13 mouse cellular contexts compared by ENCODE assay signal in the genomic region with DNA sequence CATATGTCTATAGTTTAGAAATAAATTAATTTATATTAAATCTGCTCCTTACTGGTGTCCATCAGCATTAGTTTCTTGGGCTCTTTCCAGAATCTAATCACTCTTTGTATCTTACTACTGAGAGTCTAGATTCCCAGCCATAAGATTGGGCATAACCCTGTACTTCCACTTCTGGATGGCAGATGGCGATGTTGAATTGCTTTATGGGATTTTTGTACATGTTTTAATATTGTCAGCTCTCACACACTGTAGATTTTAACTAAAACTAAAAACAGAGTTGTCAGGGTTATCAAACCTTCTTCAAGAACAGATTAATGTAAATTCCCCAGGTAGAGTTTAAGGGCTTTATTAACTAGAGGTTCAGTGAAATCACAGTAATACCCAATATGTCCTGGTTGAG.
DNase-seq lines count a peak whose midpoint lies in the region; ATAC-seq lines count a peak whose summit lies in the region.
"Had no signal": no experiment of that assay in that cellular context is flagged by ENCODE, and none has a peak within 500 bp of the region (broad histone marks: within the 10 kb centered on the region; RNA-seq: fewer than 3 reads in every experiment).

No protein-coding gene starts in this region.

- H3K4me2 ChIP-seq in kidney, embryonic 16.5 days (replicated peaks; ENCODE audit: low read depth, low read length) = no peak overlapping the region
- H3K4me2 ChIP-seq: limb, embryonic 13.5 days had no signal

- no peaks in the 10 kb centered on the region for H3K27me3 ChIP-seq in kidney, embryonic 16.5 days (ENCODE audit: insufficient read depth, low read length)
- H3K27me3 ChIP-seq: limb, embryonic 13.5 days had no signal

- 3% methylated on average over 1 of the region's 1 CpGs for WGBS in kidney, embryonic 16.5 days

- no peak for ATAC-seq in kidney, embryonic 16.5 days (ENCODE audit: low FRiP score, low TSS enrichment)
- no peak for ATAC-seq in CD4-positive, CD25-positive, alpha-beta regulatory T cell, adult 4 months
- ATAC-seq: midbrain, embryonic 16.5 days had no signal

- H3K9ac ChIP-seq in kidney, embryonic 16.5 days (replicated peaks; ENCODE audit: low read length) = no peak overlapping the region
- H3K9ac ChIP-seq: limb, embryonic 13.5 days had no signal

- 0 out of 2 replicates have a peak, but pooled peaks cover 5% of the 10 kb centered on the region for H3K4me1 ChIP-seq in kidney, embryonic 16.5 days (ENCODE audit: insufficient read depth, low read length)
- H3K4me1 ChIP-seq: limb, embryonic 13.5 days had no signal

- H3K36me3 ChIP-seq in kidney, embryonic 16.5 days (ENCODE audit: insufficient read depth, low read length) = no peaks in the 10 kb centered on the region
- H3K36me3 ChIP-seq: limb, embryonic 13.5 days had no signal

- H3K9me3 ChIP-seq in kidney, embryonic 16.5 days (ENCODE audit: low read length) = 0 out of 2 replicates have a peak, but pooled peaks cover 2% of the 10 kb centered on the region

- peak; percentile 36 for DNase-seq in embryo, embryonic 10 days (ENCODE audit: low spot score)
- no peak for DNase-seq in embryo, embryonic 9.5 days (ENCODE audit: extremely low spot score)
- peak; percentile 2 to 13 for DNase-seq in kidney, postnatal 36 days
- DNase-seq in right cerebral cortex, postnatal 10 days (ENCODE audit: low spot score in 2 of 2) = peak; percentile 32 to 34
- no peak for DNase-seq in right cerebral cortex, adult 18-20 months
- DNase-seq in right cerebral cortex, postnatal 36 days (ENCODE audit: low spot score in 2 of 2) = no peak
- DNase-seq: gastrocnemius, postnatal 14 days; right cerebral cortex, postnatal 14 days; thymus, adult 2 months had no signal

- no peak overlapping the region for H3K27ac ChIP-seq in kidney, embryonic 16.5 days (ENCODE audit: low read length)
- H3K27ac ChIP-seq: limb, embryonic 13.5 days had no signal

- H3K4me3 ChIP-seq in kidney, embryonic 16.5 days (ENCODE audit: low read length) = no peak overlapping the region
- H3K4me3 ChIP-seq: limb, embryonic 13.5 days had no signal

Comparison
In these comparisons a context has a peak if more than half of its experiments do, and no peak if none do; other contexts are left out.
1. DNase-seq: peak in embryo, embryonic 10 days (single experiment), kidney, postnatal 36 days (2 of 2) and right cerebral cortex, postnatal 10 days (2 of 2); none in embryo, embryonic 9.5 days (single experiment), right cerebral cortex, adult 18-20 months (single experiment) and right cerebral cortex, postnatal 36 days (0 of 2).